7 mouse cellular contexts compared by ENCODE assay signal in the genomic region with DNA sequence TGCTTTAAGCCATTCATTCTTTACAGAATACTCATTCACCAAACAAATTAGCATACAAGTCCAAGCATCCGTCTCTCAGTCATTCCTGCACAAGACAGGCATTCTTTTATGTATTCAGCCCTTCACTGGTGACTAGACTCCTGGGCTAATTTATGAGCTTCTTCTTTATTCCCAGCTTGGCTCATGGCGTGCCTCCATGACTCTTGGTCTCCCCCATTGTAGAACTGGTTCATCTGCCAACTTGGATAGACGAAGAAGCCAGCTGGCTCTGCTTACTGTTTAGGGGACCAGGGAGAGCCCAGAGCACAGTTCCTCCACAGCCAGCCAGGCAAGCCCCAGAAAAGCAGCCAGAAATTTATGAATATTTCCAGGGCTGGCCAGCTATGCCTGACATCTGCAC.
DNase-seq lines count a peak whose midpoint lies in the region; ATAC-seq lines count a peak whose summit lies in the region.

No protein-coding gene starts in this region.

- peak; percentile 36; the same call in 1 of the 2 replicates for ATAC-seq in midbrain, embryonic 16.5 days
- no peak for ATAC-seq in midbrain, embryonic 13.5 days
- no peak for ATAC-seq in megakaryocyte, adult 5-6 weeks (ENCODE audit: poor library complexity, severe bottlenecking)

- H3K27ac ChIP-seq in midbrain, embryonic 16.5 days (ENCODE audit: low read length), result no peak overlapping the region
- no peak overlapping the region for H3K27ac ChIP-seq in midbrain, embryonic 13.5 days

- DNase-seq in cerebellum, adult 9-11 months, result peak; percentile 50
- peak; percentile 68 to 70 for DNase-seq in heart, adult 9 months (ENCODE audit: low spot score in 2 of 2)
- peak; percentile 22 to 30 for DNase-seq in layer of hippocampus, postnatal 36 days
- DNase-seq in thymus, postnatal 36 days, result no peak

- no peaks in the 10 kb centered on the region for H3K4me1 ChIP-seq in midbrain, embryonic 16.5 days (ENCODE audit: control insufficient read depth, insufficient read depth, low read length)
- no peaks in the 10 kb centered on the region for H3K4me1 ChIP-seq in midbrain, embryonic 13.5 days (replicated peaks)

- no peaks in the 10 kb centered on the region for H3K27me3 ChIP-seq in midbrain, embryonic 16.5 days (ENCODE audit: control insufficient read depth, insufficient read depth, low read depth, low read length)
- H3K27me3 ChIP-seq in midbrain, embryonic 13.5 days, result no peaks in the 10 kb centered on the region

- H3K9me3 ChIP-seq in midbrain, embryonic 16.5 days (replicated peaks; ENCODE audit: control insufficient read depth, low read length, poor library complexity, severe bottlenecking), result no peaks in the 10 kb centered on the region
- no peaks in the 10 kb centered on the region for H3K9me3 ChIP-seq in midbrain, embryonic 13.5 days

- WGBS in midbrain, embryonic 16.5 days, result 64% methylated on average over 3 of the region's 3 CpGs
- WGBS in midbrain, embryonic 13.5 days, result 57% methylated on average over 3 of the region's 3 CpGs

- no peak overlapping the region for H3K4me3 ChIP-seq in midbrain, embryonic 16.5 days (ENCODE audit: low read depth, low read length)
- H3K4me3 ChIP-seq in midbrain, embryonic 13.5 days (replicated peaks), result no peak overlapping the region

- no peak overlapping the region for H3K9ac ChIP-seq in midbrain, embryonic 16.5 days (ENCODE audit: low read depth, low read length)
- no peak overlapping the region for H3K9ac ChIP-seq in midbrain, embryonic 13.5 days (replicated peaks)

- H3K4me2 ChIP-seq in midbrain, embryonic 16.5 days (ENCODE audit: low read length), result no peak overlapping the region
- H3K4me2 ChIP-seq in midbrain, embryonic 13.5 days (replicated peaks), result no peak overlapping the region

- H3K36me3 ChIP-seq in midbrain, embryonic 16.5 days (ENCODE audit: control insufficient read depth, insufficient read depth, low read length), result no peaks in the 10 kb centered on the region
- no peaks in the 10 kb centered on the region for H3K36me3 ChIP-seq in midbrain, embryonic 13.5 days

Comparison
In these comparisons a context has a peak if more than half of its experiments do, and no peak if none do; other contexts are left out.
1. DNase-seq: peak in cerebellum, adult 9-11 months (single experiment), heart, adult 9 months (2 of 2) and layer of hippocampus, postnatal 36 days (2 of 2); none in thymus, postnatal 36 days (0 of 2).